Mouse (Mus musculus): ENCODE data around the gene Myl12a. TPM values are rescaled to one million over a fixed set of nuclear protein-coding genes. Genes with fewer than 3 reads are reported as not detected.

The Myl12a gene
- polyA plus RNA-seq, 2 experiments: 361 to 721 TPM

GRCm38 (mm10) chr17:70990403-70991303 lies 12.0 kb downstream of the Myl12a start:
- Histone ChIP-seq H3K4me2 (replicated peaks; ENCODE audit: low read depth, low read length, severe bottlenecking) (peak overlapping the region; percentile 78), H3K36me3 (ENCODE audit: control insufficient read depth, insufficient read depth, low read length) (peaks cover 49% of the 10 kb centered on the region), H3K4me1 (ENCODE audit: control insufficient read depth, insufficient read depth, low read length) (peaks cover 22% of the 10 kb centered on the region)

GRCm38 (mm10) chr17:70989991-70990390 lies 12.7 kb downstream of the Myl12a start:
- 2% methylated on average over 24 of the region's 24 CpGs for WGBS
- Histone ChIP-seq H3K27me3 (ENCODE audit: control insufficient read depth, insufficient read depth, low read length) (no peaks in the 10 kb centered on the region), H3K36me3 (ENCODE audit: control insufficient read depth, insufficient read depth, low read length) (peaks cover 47% of the 10 kb centered on the region), H3K4me2 (replicated peaks; ENCODE audit: low read depth, low read length, severe bottlenecking) (peak overlapping the region; percentile 78), H3K27ac (replicated peaks; ENCODE audit: low read depth, low read length) (peak overlapping the region; percentile 93), H3K4me3 (replicated peaks; ENCODE audit: low read length) (peak overlapping the region; percentile 87), H3K4me1 (ENCODE audit: control insufficient read depth, insufficient read depth, low read length) (peaks cover 22% of the 10 kb centered on the region), H3K9ac (ENCODE audit: low read depth, low read length, severe bottlenecking) (peak overlapping the region; percentile 75), H3K9me3 (ENCODE audit: control insufficient read depth, low read length) (no peaks in the 10 kb centered on the region)
- DNase-seq (ENCODE audit: low spot score): peak; percentile 52
- peak; percentile 32 for ATAC-seq (ENCODE audit: low FRiP score, low read depth)
- TF ChIP-seq POLR2A (IDR thresholded peaks at IDR 0.05; ENCODE audit: borderline replicate concordance, extremely low read depth, insufficient read depth, insufficient read length): no peak

More at GRCm38 (mm10) chr17:70990403-70991303, 12.0 kb downstream of the Myl12a start:
- peak; percentile 86 for ATAC-seq (ENCODE audit: low FRiP score, low read depth)
- H3K4me3 ChIP-seq (replicated peaks; ENCODE audit: low read length): peak overlapping the region; percentile 87
- peak; percentile 45; the same call in 1 of the 2 replicates for TF ChIP-seq POLR2A (IDR thresholded peaks at IDR 0.05; ENCODE audit: borderline replicate concordance, extremely low read depth, insufficient read depth, insufficient read length)
- peak overlapping the region; percentile 93 for H3K27ac ChIP-seq (replicated peaks; ENCODE audit: low read depth, low read length)
- no peaks in the 10 kb centered on the region for H3K27me3 ChIP-seq (ENCODE audit: control insufficient read depth, insufficient read depth, low read length)
- H3K9me3 ChIP-seq (ENCODE audit: control insufficient read depth, low read length): no peaks in the 10 kb centered on the region
- under 1% methylated on average over 40 of the region's 70 CpGs for WGBS
- peak; percentile 76 for DNase-seq (ENCODE audit: low spot score)
- peak overlapping the region; percentile 75 for H3K9ac ChIP-seq (ENCODE audit: low read depth, low read length, severe bottlenecking)

GRCm38 (mm10) chr17:70989430-70989829 lies 13.2 kb downstream of the Myl12a start:
- Histone ChIP-seq H3K27ac (replicated peaks; ENCODE audit: low read depth, low read length) (no peak overlapping the region), H3K9ac (ENCODE audit: low read depth, low read length, severe bottlenecking) (peak overlapping the region; percentile 75; the same call in 1 of the 2 replicates), H3K36me3 (ENCODE audit: control insufficient read depth, insufficient read depth, low read length) (peaks cover 42% of the 10 kb centered on the region), H3K4me2 (replicated peaks; ENCODE audit: low read depth, low read length, severe bottlenecking) (peak overlapping the region; percentile 78), H3K4me3 (replicated peaks; ENCODE audit: low read length) (peak overlapping the region; percentile 87), H3K9me3 (ENCODE audit: control insufficient read depth, low read length) (no peaks in the 10 kb centered on the region), H3K27me3 (ENCODE audit: control insufficient read depth, insufficient read depth, low read length) (no peaks in the 10 kb centered on the region), H3K4me1 (ENCODE audit: control insufficient read depth, insufficient read depth, low read length) (peaks cover 22% of the 10 kb centered on the region)
- no peak for TF ChIP-seq POLR2A (IDR thresholded peaks at IDR 0.05; ENCODE audit: borderline replicate concordance, extremely low read depth, insufficient read depth, insufficient read length)
- no peak for ATAC-seq (ENCODE audit: low FRiP score, low read depth)
- 62% methylated on average over 8 of the region's 8 CpGs for WGBS
- DNase-seq (ENCODE audit: low spot score): no peak

- Histone ChIP-seq H3K27ac (replicated peaks; ENCODE audit: low read depth, low read length) (no peak overlapping the region), H3K4me3 (replicated peaks; ENCODE audit: low read length) (no peak overlapping the region), H3K4me1 (ENCODE audit: control insufficient read depth, insufficient read depth, low read length) (peaks cover 26% of the 10 kb centered on the region), H3K4me2 (replicated peaks; ENCODE audit: low read depth, low read length, severe bottlenecking) (no peak overlapping the region), H3K9me3 (ENCODE audit: control insufficient read depth, low read length) (no peaks in the 10 kb centered on the region), H3K36me3 (ENCODE audit: control insufficient read depth, insufficient read depth, low read length) (peaks cover 31% of the 10 kb centered on the region), H3K27me3 (ENCODE audit: control insufficient read depth, insufficient read depth, low read length) (no peaks in the 10 kb centered on the region), H3K9ac (ENCODE audit: low read depth, low read length, severe bottlenecking) (no peak overlapping the region)
- DNase-seq (ENCODE audit: low spot score) (no peak), ATAC-seq (ENCODE audit: low FRiP score, low read depth) (no peak)
- 89% methylated on average over 12 of the region's 12 CpGs for WGBS
- no peak for TF ChIP-seq POLR2A (IDR thresholded peaks at IDR 0.05; ENCODE audit: borderline replicate concordance, extremely low read depth, insufficient read depth, insufficient read length)
Measured at GRCm38 (mm10) chr17:70988337-70988767, 14.3 kb downstream of the Myl12a start.

- 89% methylated on average over 15 of the region's 15 CpGs for WGBS
- Histone ChIP-seq H3K9ac (ENCODE audit: low read depth, low read length, severe bottlenecking) (no peak overlapping the region), H3K4me2 (replicated peaks; ENCODE audit: low read depth, low read length, severe bottlenecking) (no peak overlapping the region), H3K27me3 (ENCODE audit: control insufficient read depth, insufficient read depth, low read length) (no peaks in the 10 kb centered on the region), H3K36me3 (ENCODE audit: control insufficient read depth, insufficient read depth, low read length) (peaks cover 24% of the 10 kb centered on the region), H3K27ac (replicated peaks; ENCODE audit: low read depth, low read length) (no peak overlapping the region), H3K4me3 (replicated peaks; ENCODE audit: low read length) (no peak overlapping the region), H3K9me3 (ENCODE audit: control insufficient read depth, low read length) (no peaks in the 10 kb centered on the region), H3K4me1 (ENCODE audit: control insufficient read depth, insufficient read depth, low read length) (peaks cover 20% of the 10 kb centered on the region)
- ATAC-seq (ENCODE audit: low FRiP score, low read depth) (no peak), DNase-seq (ENCODE audit: low spot score) (no peak)
- TF ChIP-seq POLR2A (IDR thresholded peaks at IDR 0.05; ENCODE audit: borderline replicate concordance, extremely low read depth, insufficient read depth, insufficient read length): no peak
Measured at GRCm38 (mm10) chr17:70986831-70987660, 15.6 kb downstream of the Myl12a start.

Data from limb, embryonic 14.5 days (tissue).